ENCODE assay signal across 22 mouse cellular contexts in genomic region chr14:27048231-27048956, GRCm38 (mm10). TPM values are rescaled to one million over a fixed set of nuclear protein-coding genes. Genes with fewer than 3 reads are reported as not detected.
A peak's percentile ranks its signal among the peaks of the same experiment; 100 is the strongest.
DNase-seq lines count a peak whose midpoint lies in the region; ATAC-seq lines count a peak whose summit lies in the region.
"Had no signal": no experiment of that assay in that cellular context is flagged by ENCODE, and none has a peak within 500 bp of the region (broad histone marks: within the 10 kb centered on the region; RNA-seq: fewer than 3 reads in every experiment).

No protein-coding gene starts in this region.

- 20% methylated on average over 8 of the region's 8 CpGs for whole genome bisulfite sequencing in hindbrain, embryonic 10.5 days
- 23% methylated on average over 8 of the region's 8 CpGs for WGBS in hindbrain, embryonic 11.5 days
- 11% methylated on average over 8 of the region's 8 CpGs for WGBS in midbrain, embryonic 12.5 days
- WGBS in midbrain, embryonic 15.5 days: 20% methylated on average over 8 of the region's 8 CpGs
- WGBS in embryonic facial prominence, embryonic 12.5 days: 22% methylated on average over 8 of the region's 8 CpGs

- H3K9me3 ChIP-seq in hindbrain, embryonic 10.5 days: no peaks in the 10 kb centered on the region
- H3K9me3 ChIP-seq in hindbrain, embryonic 11.5 days (ENCODE audit: control insufficient read depth, low read length): no peaks in the 10 kb centered on the region
- H3K9me3 ChIP-seq in midbrain, embryonic 12.5 days: no peaks in the 10 kb centered on the region
- no peaks in the 10 kb centered on the region for H3K9me3 ChIP-seq in midbrain, embryonic 15.5 days
- no peaks in the 10 kb centered on the region for H3K9me3 ChIP-seq in embryonic facial prominence, embryonic 12.5 days
- H3K9me3 ChIP-seq: intestine, embryonic 15.5 days; lung, embryonic 15.5 days; megakaryocyte, embryonic 14.5 days; neural tube, embryonic 12.5 days; stomach, embryonic 15.5 days had no signal

- peak; percentile 27 for DNase-seq in hindbrain, embryonic 10.5 days (ENCODE audit: low spot score)
- no peak for DNase-seq in hindbrain, embryonic 11.5 days (ENCODE audit: low spot score)
- no peak for DNase-seq in urinary bladder, postnatal 14 days (ENCODE audit: low spot score)
- DNase-seq in layer of hippocampus, postnatal 10 days (ENCODE audit: low spot score in 2 of 2): no peak
- DNase-seq: B cell, adult 2 months; cerebellum, adult 18-20 months; thymus, postnatal 25 days had no signal

- no peak overlapping the region for H3K9ac ChIP-seq in hindbrain, embryonic 11.5 days (ENCODE audit: low read depth, low read length)
- H3K9ac ChIP-seq in midbrain, embryonic 12.5 days (replicated peaks): no peak overlapping the region
- H3K9ac ChIP-seq in midbrain, embryonic 15.5 days: no peak overlapping the region
- H3K9ac ChIP-seq in embryonic facial prominence, embryonic 12.5 days: no peak overlapping the region
- H3K9ac ChIP-seq: intestine, embryonic 15.5 days; lung, embryonic 15.5 days; neural tube, embryonic 12.5 days; stomach, embryonic 15.5 days had no signal

- H3K36me3 ChIP-seq in hindbrain, embryonic 10.5 days: no peaks in the 10 kb centered on the region
- H3K36me3 ChIP-seq in hindbrain, embryonic 11.5 days (ENCODE audit: control insufficient read depth, insufficient read depth, low read length): no peaks in the 10 kb centered on the region
- H3K36me3 ChIP-seq in midbrain, embryonic 12.5 days: no peaks in the 10 kb centered on the region
- H3K36me3 ChIP-seq in midbrain, embryonic 15.5 days (replicated peaks): no peaks in the 10 kb centered on the region
- no peaks in the 10 kb centered on the region for H3K36me3 ChIP-seq in embryonic facial prominence, embryonic 12.5 days
- H3K36me3 ChIP-seq: intestine, embryonic 15.5 days; lung, embryonic 15.5 days; neural tube, embryonic 12.5 days; stomach, embryonic 15.5 days had no signal

- H3K27me3 ChIP-seq in hindbrain, embryonic 10.5 days (ENCODE audit: insufficient read depth, poor library complexity, severe bottlenecking): peaks cover 21% of the 10 kb centered on the region; the same call in 1 of the 2 replicates
- no peaks in the 10 kb centered on the region for H3K27me3 ChIP-seq in hindbrain, embryonic 11.5 days (ENCODE audit: control insufficient read depth, insufficient read depth, low read length)
- H3K27me3 ChIP-seq in midbrain, embryonic 12.5 days: peaks cover 46% of the 10 kb centered on the region
- 0 out of 2 replicates have a peak, but pooled peaks cover 7% of the 10 kb centered on the region for H3K27me3 ChIP-seq in midbrain, embryonic 15.5 days (replicated peaks)
- H3K27me3 ChIP-seq in embryonic facial prominence, embryonic 12.5 days: no peaks in the 10 kb centered on the region
- H3K27me3 ChIP-seq: intestine, embryonic 15.5 days; lung, embryonic 15.5 days; neural tube, embryonic 12.5 days; stomach, embryonic 15.5 days had no signal

- peak overlapping the region; percentile 20; the same call in 1 of the 2 replicates for H3K4me3 ChIP-seq in hindbrain, embryonic 10.5 days
- no peak overlapping the region for H3K4me3 ChIP-seq in hindbrain, embryonic 11.5 days (ENCODE audit: low read depth, low read length)
- no peak overlapping the region for H3K4me3 ChIP-seq in midbrain, embryonic 12.5 days
- no peak overlapping the region for H3K4me3 ChIP-seq in midbrain, embryonic 15.5 days
- H3K4me3 ChIP-seq in embryonic facial prominence, embryonic 12.5 days: no peak overlapping the region
- H3K4me3 ChIP-seq: intestine, embryonic 15.5 days; layer of hippocampus, adult 2 months; lung, embryonic 15.5 days; megakaryocyte, embryonic 14.5 days; neural tube, embryonic 12.5 days; stomach, embryonic 15.5 days had no signal

- no peak overlapping the region for H3K4me2 ChIP-seq in hindbrain, embryonic 11.5 days (replicated peaks; ENCODE audit: low read depth, low read length)
- H3K4me2 ChIP-seq in midbrain, embryonic 12.5 days (replicated peaks): no peak overlapping the region
- H3K4me2 ChIP-seq in midbrain, embryonic 15.5 days: no peak overlapping the region
- no peak overlapping the region for H3K4me2 ChIP-seq in embryonic facial prominence, embryonic 12.5 days (replicated peaks)
- H3K4me2 ChIP-seq: intestine, embryonic 15.5 days; liver, embryonic 11.5 days; lung, embryonic 15.5 days; neural tube, embryonic 12.5 days; stomach, embryonic 15.5 days had no signal

- H3K27ac ChIP-seq in hindbrain, embryonic 10.5 days: peak overlapping the region; percentile 88
- H3K27ac ChIP-seq in hindbrain, embryonic 11.5 days (ENCODE audit: low read depth, low read length): no peak overlapping the region
- H3K27ac ChIP-seq in midbrain, embryonic 12.5 days (replicated peaks): peak overlapping the region; percentile 49
- no peak overlapping the region for H3K27ac ChIP-seq in midbrain, embryonic 15.5 days
- peak overlapping the region; percentile 12 for H3K27ac ChIP-seq in embryonic facial prominence, embryonic 12.5 days
- H3K27ac ChIP-seq: intestine, embryonic 15.5 days; layer of hippocampus, adult 2 months; lung, embryonic 15.5 days; neural tube, embryonic 12.5 days; stomach, embryonic 15.5 days had no signal

- H3K4me1 ChIP-seq in hindbrain, embryonic 10.5 days (replicated peaks): peaks cover 97% of the 10 kb centered on the region
- peaks cover 19% of the 10 kb centered on the region for H3K4me1 ChIP-seq in hindbrain, embryonic 11.5 days (replicated peaks; ENCODE audit: control insufficient read depth, insufficient read depth, low read length)
- peaks cover 68% of the 10 kb centered on the region for H3K4me1 ChIP-seq in midbrain, embryonic 12.5 days
- peaks cover 32% of the 10 kb centered on the region for H3K4me1 ChIP-seq in midbrain, embryonic 15.5 days
- peaks cover 92% of the 10 kb centered on the region for H3K4me1 ChIP-seq in embryonic facial prominence, embryonic 12.5 days

- ATAC-seq in hindbrain, embryonic 11.5 days (ENCODE audit: low FRiP score): no peak
- no peak for ATAC-seq in midbrain, embryonic 12.5 days (ENCODE audit: low FRiP score, low read depth)
- no peak for ATAC-seq in midbrain, embryonic 15.5 days (replicated peaks)
- ATAC-seq in embryonic facial prominence, embryonic 12.5 days (ENCODE audit: insufficient number of reproducible peaks, insufficient read depth, low FRiP score, low TSS enrichment): no peak
- ATAC-seq: intestine, embryonic 15.5 days had no signal

RNA-seq across cellular contexts. Expression of gene Il17rd, which starts 9.7 kb away (rescaled TPM):
- polyA plus RNA-seq in hindbrain, embryonic 10.5 days (2016; fragmentation: Nextera tagmentation; extraction: Ambion mirVana): 4.0 and 6.5 TPM in 2 replicates
- 5.3 and 5.7 TPM in 2 replicates for polyA plus RNA-seq in hindbrain, embryonic 11.5 days (2014; fragmentation: Nextera tagmentation; extraction: Ambion mirVana)
- 4.6 and 4.8 TPM in 2 replicates for polyA plus RNA-seq in midbrain, embryonic 12.5 days (2016; fragmentation: Nextera tagmentation; extraction: Ambion mirVana)
- 2.2 and 2.3 TPM in 2 replicates for polyA plus RNA-seq in midbrain, embryonic 15.5 days (2015; fragmentation: Nextera tagmentation; extraction: Ambion mirVana)
- polyA plus RNA-seq in embryonic facial prominence, embryonic 12.5 days (2016; fragmentation: Nextera tagmentation; extraction: Ambion mirVana): 10.3 and 11.2 TPM in 2 replicates
- total RNA-seq in layer of hippocampus, postnatal 10 days (2021): 1 to 10 TPM; 5.8 to 6.5 TPM

RNA-seq across cellular contexts. Expression of gene Hesx1, which starts 54.2 kb away (rescaled TPM):
- polyA plus RNA-seq in hindbrain, embryonic 10.5 days (2016; fragmentation: Nextera tagmentation; extraction: Ambion mirVana): 0.42 and 1.2 TPM in 2 replicates
- polyA plus RNA-seq in hindbrain, embryonic 11.5 days (2014; fragmentation: Nextera tagmentation; extraction: Ambion mirVana): 0.23 TPM in 1 of 2 replicates, not detected in the other
- not detected in 2 replicates for polyA plus RNA-seq in midbrain, embryonic 12.5 days (2016; fragmentation: Nextera tagmentation; extraction: Ambion mirVana)
- polyA plus RNA-seq in midbrain, embryonic 15.5 days (2015; fragmentation: Nextera tagmentation; extraction: Ambion mirVana): 0.23 and 0.29 TPM in 2 replicates
- 0.88 and 2.7 TPM in 2 replicates for polyA plus RNA-seq in embryonic facial prominence, embryonic 12.5 days (2016; fragmentation: Nextera tagmentation; extraction: Ambion mirVana)
- not detected for total RNA-seq in layer of hippocampus, postnatal 10 days (2021)
- total RNA-seq: gastrocnemius, adult 18-20 months; heart, adult 8-10 months; heart, postnatal 25 days; layer of hippocampus, adult 2 months; left cerebral cortex, adult 8-10 months had no signal
- polyA plus RNA-seq: cortical plate, adult 2 months; lung, embryonic 15.5 days had no signal

Comparison
In these comparisons a context has a peak if more than half of its experiments do, and no peak if none do; other contexts are left out.
1. H3K27ac ChIP-seq: peak in hindbrain, embryonic 10.5 days (single experiment), midbrain, embryonic 12.5 days (single experiment) and embryonic facial prominence, embryonic 12.5 days (single experiment); none in hindbrain, embryonic 11.5 days (single experiment) and midbrain, embryonic 15.5 days (single experiment).